Mouse (Mus musculus): Measurements from ENCODE around the gene Rfc2.

Rfc2 gene

GRCm38 (mm10) chr5:134609916-134610643, 28.9 kb downstream of the Rfc2 start:
- no peak for DNase-seq (ENCODE audit: low spot score in 2 of 2)

- no peak for DNase-seq (ENCODE audit: low spot score in 2 of 2)
These were observed 30.8 kb downstream of the Rfc2 start for GRCm38 (mm10) chr5:134611810-134612521.

GRCm38 (mm10) chr5:134613727-134614126, 32.6 kb downstream of the Rfc2 start:
- DNase-seq (ENCODE audit: low spot score in 2 of 2), result no peak

DNA sequence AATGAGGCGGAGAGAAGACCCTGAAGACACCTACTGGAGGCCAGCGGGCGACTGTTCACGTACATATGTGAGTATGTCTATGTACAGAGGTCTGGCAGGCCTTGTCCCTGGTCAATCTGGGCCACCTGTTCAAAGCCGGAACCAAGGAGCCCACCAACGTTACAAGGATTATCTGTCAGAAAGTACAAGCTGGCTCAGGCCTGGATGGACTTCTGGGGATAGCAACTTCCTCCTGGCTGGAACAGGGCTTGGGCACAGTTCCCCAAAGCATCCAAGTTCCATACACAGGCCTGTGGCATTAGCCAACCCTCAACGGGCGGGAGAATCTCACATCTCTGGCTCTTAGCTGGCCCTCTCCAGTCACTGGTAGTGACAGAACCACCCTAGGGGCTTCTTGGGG, 33.1 kb downstream of the Rfc2 start:
- DNase-seq (ENCODE audit: low spot score in 2 of 2), result no peak

DNA sequence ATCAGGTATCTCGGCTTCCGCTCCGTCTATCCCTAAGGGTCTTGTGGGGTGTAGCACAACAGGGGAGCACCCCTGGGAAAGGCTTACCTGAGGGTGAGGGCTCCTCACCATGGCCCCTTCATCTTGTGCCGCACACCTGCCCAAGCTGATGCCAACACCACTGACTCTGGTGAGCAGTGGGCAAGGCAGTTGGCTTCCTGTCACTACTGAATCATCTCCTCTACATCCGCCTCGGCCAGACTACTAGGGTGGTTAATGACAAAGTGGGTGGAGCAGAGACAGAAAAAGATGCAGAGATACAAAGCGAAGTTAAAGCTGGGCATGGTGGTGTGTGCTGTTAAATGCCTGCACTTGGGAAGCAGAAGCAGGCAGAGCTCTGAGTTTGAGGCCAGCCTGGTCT, 33.6 kb downstream of the Rfc2 start, which contains the start of gene Lat2:
Lat2 (minus strand) TSS at position 224 of the 400 bp plus-strand sequence.
- DNase-seq (ENCODE audit: low spot score in 2 of 2), result peak in 1 of 2 experiments; percentile 44

GRCm38 (mm10) chr5:134615380-134615779, 34.2 kb downstream of the Rfc2 start:
- no peak for DNase-seq (ENCODE audit: low spot score in 2 of 2)

DNA sequence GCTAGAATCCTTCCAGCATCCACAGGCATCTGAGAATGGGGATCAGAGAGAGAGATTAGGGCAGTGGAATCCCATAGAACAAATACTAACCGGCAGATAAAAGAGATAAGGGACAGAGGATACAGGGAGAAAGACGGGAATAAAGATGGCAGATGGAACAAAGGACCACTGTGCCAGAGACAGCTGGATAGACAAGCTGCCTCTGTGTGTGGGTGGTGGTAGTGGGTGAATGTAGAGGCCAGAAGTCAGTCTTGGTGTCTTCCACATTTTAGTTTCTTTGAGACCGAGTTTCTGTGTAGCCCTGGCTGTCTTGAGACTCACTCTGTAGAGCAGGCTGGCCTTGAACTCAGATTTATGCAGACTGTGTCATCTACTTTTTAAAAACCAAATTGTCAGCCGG, 34.6 kb downstream of the Rfc2 start:
- DNase-seq (ENCODE audit: low spot score in 2 of 2), result no peak

DNA sequence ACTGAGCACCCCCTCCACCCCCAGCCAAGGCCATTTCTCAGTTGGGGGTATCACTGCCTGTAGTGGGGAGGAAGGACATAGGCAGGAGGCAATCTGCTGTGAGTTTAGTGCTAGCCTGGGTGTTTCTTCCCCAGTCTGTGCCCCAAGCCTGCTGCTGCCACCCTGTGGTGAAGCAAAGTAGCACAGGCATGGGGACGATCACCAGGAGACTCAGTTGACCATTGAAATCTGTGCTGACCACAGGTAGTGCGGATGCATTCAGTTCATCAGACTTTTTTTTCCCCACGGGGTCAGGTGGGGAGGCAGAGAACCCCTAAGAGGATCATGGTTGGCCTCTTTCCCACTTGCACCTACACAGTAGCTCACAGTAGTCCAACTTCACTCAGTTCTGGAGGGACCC, 35.9 kb downstream of the Rfc2 start:
- peak; percentile 29 to 42 for DNase-seq (ENCODE audit: low spot score in 2 of 2)

DNA sequence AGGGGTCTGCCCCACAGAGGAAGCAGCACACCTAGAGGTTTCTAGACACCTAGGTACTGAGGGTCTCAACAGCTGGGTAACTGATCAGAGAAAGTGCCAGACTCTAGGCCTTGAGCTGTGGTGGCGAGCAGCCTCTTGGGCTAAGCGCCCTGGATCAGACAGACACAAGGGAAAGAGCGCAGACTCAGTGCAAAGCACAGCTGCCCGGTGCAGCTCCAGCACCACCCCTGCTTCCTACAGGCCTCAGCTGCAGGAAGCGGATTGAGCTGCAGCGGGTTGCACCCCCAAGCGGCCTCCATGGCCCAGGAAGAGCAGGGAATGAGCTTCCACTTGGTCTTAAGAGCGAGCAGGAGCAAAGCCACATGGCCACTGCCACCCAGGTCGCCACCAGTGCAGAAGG, 39.3 kb downstream of the Rfc2 start:
- DNase-seq (ENCODE audit: low spot score in 2 of 2), result no peak

GRCm38 (mm10) chr5:134621099-134621640, 40.0 kb downstream of the Rfc2 start:
- no peak for DNase-seq (ENCODE audit: low spot score in 2 of 2)

- no peak for DNase-seq (ENCODE audit: low spot score in 2 of 2)
These were observed 40.9 kb downstream of the Rfc2 start for GRCm38 (mm10) chr5:134622069-134622468.

- no peak for DNase-seq (ENCODE audit: low spot score in 2 of 2)
These were observed 48.3 kb downstream of the Rfc2 start for GRCm38 (mm10) chr5:134629508-134629907.

DNA sequence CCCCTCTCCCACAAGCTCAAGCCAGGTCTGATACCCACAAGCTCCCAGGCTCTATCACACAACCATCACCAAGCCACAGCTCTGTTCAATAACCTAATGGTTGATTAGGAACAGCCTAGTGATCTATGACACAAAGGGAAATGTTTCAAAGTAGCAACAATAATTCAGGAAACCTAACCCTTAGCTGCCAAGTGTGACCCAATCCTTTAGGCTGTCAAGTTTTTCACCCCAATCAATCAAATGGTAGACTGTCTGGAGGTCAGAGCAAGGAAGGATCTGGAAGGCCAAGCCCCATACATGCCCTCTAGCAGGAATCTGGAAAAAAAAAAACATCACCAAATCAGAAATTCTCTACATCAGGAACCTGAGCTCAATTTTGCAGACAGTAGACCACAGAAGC, 49.7 kb downstream of the Rfc2 start:
- DNase-seq (ENCODE audit: low spot score in 2 of 2), result no peak

DNA sequence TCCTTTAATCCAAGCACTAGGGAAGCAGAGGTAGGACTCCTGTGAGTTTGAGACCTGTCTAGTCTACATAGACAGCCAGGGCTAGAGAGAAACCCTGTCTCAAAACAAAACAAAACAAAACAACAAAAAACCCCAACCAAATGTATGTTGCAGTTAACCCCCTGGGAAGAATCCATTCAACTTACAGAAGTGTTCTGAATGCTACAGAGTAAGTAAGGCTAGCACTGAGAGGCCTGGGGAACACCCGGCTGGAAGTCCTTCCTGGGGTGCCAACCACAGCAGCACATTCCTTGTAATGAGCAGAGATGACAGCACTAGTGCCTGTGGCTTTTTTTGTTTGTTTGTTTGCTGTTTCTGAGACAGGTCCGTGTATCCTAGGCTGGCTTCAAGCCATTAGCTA, 51.7 kb downstream of the Rfc2 start:
- no peak for DNase-seq (ENCODE audit: low spot score in 2 of 2)

DNA sequence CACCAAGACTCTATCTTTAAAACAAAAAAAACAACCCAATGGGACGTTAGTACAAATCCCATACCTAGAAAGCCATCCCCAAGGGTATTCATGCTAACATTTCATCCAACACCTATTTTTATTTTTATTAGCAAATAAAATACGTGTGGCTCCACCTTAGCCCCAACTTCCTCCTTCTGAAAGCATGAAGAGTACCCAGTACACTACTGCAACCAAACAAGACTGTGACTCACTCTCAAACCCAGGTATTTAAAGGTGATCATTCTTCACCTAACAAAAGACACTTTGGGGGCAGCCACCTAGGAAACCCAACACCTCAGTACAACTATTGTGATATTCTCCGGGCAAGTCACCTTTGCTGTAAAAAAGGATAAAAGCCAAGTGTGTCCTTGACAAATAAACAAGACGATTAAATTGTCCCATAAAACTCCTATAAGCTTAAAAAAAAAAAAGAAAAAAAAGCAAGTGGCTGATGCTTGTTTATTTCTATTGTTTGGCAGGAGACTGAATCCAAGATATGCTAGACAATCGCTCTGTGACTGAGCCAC, 56.7 kb downstream of the Rfc2 start:
- DNase-seq (ENCODE audit: low spot score in 2 of 2), result no peak

GRCm38 (mm10) chr5:134638461-134639268, 57.5 kb downstream of the Rfc2 start:
- no peak for DNase-seq (ENCODE audit: low spot score in 2 of 2)

- peak; percentile 92 to 93 for DNase-seq (ENCODE audit: low spot score in 2 of 2)
These were observed 58.1 kb downstream of the Rfc2 start, which contains the start of gene Eif4h for GRCm38 (mm10) chr5:134639269-134639682. Eif4h (minus strand) TSS chr5:134639490.

- no peak for DNase-seq (ENCODE audit: low spot score in 2 of 2)
These were observed 59.2 kb downstream of the Rfc2 start for GRCm38 (mm10) chr5:134640371-134640770.

DNA sequence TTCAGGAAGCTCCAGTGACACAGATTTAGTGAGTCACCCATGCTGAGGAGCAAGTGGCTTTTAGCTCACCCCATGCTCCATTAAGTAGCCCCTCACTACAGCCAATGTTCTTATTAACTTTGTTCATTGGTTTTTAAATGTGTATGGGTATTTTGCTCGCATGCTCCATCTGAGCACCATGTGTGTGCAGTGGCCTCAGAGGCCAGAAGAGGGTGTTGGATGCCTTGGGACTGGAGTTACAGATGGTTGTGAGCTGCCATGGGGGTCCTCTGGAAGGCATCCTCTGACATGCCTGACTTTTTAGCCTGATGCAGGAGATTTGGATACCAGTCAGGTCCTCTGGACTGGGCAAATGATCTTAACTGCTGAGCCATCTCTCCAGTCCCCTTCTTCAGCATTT, 63.0 kb downstream of the Rfc2 start:
- no peak for DNase-seq (ENCODE audit: low spot score in 2 of 2)

DNA sequence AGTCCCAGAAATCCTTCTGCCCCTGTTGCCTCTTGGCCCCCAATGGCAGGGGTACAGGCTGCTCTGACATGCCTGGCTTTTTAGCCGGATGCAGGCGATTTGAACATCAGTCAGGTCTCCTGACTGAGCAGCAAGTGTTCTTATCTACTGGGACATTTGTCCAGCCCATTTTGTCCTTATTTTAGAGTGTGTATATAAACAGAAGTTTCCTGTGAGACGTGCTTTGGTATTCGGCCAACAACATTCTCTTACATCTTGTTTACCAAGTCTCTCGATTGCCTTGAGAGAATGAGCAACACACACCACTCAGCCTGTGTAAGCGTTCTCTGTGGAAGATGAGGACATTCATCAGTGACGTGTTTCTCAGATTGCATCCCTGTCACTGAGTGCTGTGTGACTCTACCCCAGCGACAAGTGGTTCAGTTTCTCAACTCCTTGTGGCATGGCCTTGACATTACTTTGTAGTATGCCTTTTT, 63.5 kb downstream of the Rfc2 start:
- no peak for DNase-seq (ENCODE audit: low spot score in 2 of 2)

- no peak for DNase-seq (ENCODE audit: low spot score in 2 of 2)
These were observed 65.3 kb downstream of the Rfc2 start for GRCm38 (mm10) chr5:134646461-134646860.

DNA sequence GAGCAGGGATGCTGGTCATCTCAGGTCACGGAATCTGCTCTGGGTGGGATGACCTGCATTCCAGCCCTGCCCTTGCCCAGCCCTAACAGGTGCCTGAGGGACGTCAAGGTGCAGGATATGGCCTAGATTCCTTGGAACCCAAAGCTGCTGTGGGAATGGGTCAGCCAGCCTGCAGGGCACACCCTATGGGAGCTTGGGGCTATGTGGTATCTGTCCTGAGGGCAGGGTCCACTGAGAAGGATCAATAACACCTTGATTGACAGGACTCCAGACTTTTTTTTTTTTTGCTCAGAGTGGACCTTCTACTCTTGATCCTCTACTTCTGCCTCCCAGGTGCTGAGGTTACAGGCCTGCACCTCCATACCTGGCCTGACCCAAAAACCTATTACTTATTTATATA, 66.2 kb downstream of the Rfc2 start:
- DNase-seq (ENCODE audit: low spot score in 2 of 2), result no peak

All from right cerebral cortex, postnatal 36 days (tissue).